Mouse (Mus musculus) activated CD4-positive, CD25-positive, alpha-beta regulatory T cell, adult 4 months (primary cell): Measurements from ENCODE around the gene Wdr12. TPM values are rescaled to one million over a fixed set of nuclear protein-coding genes. Genes with fewer than 3 reads are reported as not detected.

Experiments used
- polyA plus RNA-seq, 2 experiments: library from polyadenylated mRNA; unstranded; fragments of 100-300 nt; shearing (Covaris generic); gene quantifications; one replicate each; pipeline ENCODE4 v1.2.1; 2017

Wdr12 gene
- polyA plus RNA-seq, 2 experiments from 2014 or later, result 50.5 to 50.8 TPM

Other genes with a start within 250 kb of the Wdr12 start
- gene Fam117b, start 185.6 kb downstream of the Wdr12 start, polyA plus RNA-seq, result 10 to 100 TPM; 14.9 to 17.4 TPM
- 1 to 10 TPM in 1 of 2 experiments, under 1 TPM in 1; 0.64 to 1.6 TPM for gene Ica1l, start 55.5 kb downstream of the Wdr12 start, polyA plus RNA-seq
- 1 to 10 TPM; 6.8 to 8.7 TPM for gene Carf, start 398 bp downstream of the Wdr12 start, polyA plus RNA-seq
- 1 to 10 TPM; 6.1 to 6.8 TPM for gene Nbeal1, start 82.0 kb upstream of the Wdr12 start, polyA plus RNA-seq
- 10 to 100 TPM; 23.8 to 23.9 TPM for gene Cyp20a1, start 244.7 kb upstream of the Wdr12 start, polyA plus RNA-seq